Mouse (Mus musculus): Measurements from ENCODE around the gene Agr2.

Agr2 gene

DNA sequence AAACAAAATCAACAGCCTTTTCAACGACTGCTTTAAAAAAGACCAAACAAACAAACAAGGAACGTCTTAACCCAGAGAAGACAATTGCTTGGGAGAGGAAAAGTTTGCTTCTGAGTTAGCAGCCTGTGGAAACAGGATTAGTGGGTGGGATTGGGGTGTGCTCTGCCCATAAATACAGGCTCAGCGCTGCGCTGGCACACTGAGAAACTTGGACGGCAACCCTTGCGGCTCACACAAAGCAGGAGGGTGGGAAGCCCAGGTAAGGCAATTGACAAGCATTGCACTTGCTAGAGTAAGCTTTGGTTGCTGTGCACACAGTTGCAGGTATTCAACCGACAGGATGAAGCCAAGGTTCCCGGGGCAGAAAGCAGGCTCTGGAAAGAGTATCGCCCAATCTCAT lies at the start of gene Agr2:
Gene Agr2, plus strand, starts transcription at position 197 of the 400 bp plus-strand sequence.
- no peak for ATAC-seq (ENCODE audit: low TSS enrichment)

DNA sequence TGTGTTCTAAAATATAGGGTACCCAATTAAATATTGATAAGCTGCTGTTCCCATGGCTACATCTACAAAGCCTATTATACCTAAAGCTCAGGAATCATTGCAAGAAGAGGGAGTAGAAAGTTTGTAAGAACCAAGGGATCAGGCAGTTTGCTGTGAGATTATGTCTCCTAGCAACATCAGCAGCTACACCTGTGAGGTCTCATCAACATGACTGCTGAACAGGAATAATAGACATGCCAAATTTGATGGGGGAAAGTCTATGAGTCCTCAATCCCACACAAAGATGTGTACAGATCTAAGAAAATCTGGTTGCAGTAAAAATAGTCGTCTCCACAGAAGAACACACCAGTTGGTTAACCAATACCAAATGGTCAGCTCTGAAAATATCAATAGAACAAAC lies 41.0 kb upstream of the Agr2 start:
- no peak for ATAC-seq (ENCODE audit: low TSS enrichment)

DNA sequence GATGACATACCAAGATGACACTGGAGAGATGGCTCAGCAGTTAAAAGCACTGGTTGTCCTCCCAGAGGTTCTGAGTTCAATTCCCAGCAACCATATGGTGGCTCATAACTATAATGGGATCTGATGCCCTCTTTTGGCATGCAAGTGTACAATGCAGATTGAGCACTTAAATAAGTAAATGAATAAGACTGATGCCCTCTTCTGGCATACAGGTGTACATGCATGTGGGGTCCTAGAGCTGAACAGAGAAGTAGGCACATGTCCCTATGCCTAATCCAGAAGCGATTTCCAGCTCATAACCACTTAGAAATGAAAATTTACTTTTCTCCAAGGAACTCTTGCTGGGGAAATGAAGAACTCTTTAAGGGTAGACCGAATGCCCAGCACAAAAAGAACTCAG lies 35.5 kb upstream of the Agr2 start:
- ATAC-seq (ENCODE audit: low TSS enrichment), result no peak

DNA sequence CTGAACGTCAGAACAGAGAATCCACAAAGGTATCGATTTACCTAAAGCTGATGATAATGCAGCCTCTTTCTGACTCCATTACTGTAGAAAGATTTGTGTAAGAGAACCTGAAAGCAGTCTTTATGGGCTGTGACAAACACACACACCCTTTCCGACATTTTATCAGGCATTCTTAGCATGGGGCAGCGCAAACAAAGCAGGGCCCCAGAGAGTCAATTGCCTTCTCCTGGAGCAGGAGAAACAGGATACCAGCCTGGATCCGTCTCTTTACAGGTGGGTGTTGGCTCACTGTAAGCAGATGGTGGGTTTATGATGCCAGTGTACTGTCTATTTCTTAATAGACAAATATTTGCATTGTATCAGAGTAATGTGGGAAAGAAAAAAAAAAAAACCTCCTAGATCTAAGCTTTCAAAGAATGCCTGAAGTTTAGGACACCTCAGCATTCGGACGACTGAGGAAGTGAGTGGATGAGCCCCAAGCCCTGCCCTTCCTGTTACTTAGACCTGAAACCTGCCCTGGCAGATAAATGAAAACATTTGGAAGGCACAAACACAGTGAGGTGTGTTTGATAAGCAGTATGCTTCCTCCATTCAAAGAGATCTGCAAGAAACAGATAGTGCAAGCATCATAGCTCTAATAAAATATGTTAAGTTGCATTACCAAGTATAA lies 26.5 kb upstream of the Agr2 start:
- no peak for ATAC-seq (ENCODE audit: low TSS enrichment)

DNA sequence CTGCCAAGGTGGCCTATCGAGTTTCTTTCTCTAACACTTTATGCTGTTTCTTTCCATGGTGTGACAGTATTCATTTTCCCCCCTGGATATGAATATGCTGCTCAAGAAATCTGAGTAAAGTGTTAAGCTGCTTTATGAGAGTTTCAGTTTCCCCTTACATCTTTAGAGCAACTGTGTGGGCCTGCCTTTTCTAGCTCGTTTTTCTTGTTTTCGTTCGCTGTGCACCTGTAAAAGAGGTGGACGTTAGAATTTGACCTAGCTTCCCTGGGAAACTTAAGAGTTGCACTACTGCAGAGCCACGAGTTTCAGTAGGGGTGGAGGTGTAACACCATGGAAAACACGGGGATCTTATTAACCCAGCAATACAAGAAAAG lies 26.0 kb upstream of the Agr2 start:
- no peak for ATAC-seq (ENCODE audit: low TSS enrichment)

DNA sequence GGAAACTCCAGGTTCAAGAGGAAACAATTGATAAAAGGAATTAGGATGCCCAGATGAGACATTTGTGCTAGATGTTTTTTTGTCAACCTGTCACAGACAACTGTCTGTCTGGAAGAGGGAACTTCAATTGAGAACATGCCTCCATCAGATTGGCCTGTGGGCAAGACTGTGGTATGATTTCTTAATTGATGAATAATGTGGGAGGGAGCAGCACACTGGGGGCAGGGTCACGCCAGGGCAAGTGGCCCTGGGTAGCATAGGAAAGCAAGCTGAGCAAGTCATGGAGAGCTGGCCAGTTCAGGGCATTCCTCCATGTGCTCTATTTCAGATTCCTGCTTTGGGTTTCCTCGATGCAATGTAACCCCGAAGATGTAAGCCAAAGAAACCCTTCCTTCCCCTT lies 16.8 kb upstream of the Agr2 start:
- ATAC-seq (ENCODE audit: low TSS enrichment), result no peak

DNA sequence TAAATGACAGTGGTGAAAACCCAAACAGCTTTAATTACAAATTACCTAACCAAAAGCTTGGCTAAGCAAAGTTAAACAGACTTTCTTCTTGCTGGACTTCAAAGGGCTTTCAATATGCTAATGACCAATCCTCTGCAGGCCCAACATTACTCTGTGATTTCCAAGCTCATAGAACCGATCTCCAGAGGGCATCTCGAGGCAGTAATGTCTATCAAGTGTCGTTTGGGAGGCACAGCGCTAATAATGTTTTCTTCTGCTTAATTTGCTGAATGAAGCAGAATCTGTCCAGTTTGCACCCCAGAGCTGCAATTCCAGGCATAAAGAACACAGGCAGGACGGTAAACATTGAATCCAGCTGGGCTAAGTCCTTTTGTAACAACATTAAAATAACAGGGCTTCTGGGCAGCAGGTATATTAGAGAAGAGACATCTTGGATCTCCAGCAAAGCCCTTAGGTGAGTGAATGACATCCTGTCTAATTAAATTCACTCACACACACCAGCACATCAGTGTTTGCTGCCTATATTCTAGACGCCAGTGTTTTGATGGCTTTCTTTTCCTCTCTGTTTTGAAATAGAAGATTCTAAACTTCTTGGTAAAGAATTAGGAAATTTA lies 15.0 kb upstream of the Agr2 start:
- ATAC-seq (ENCODE audit: low TSS enrichment), result no peak

DNA sequence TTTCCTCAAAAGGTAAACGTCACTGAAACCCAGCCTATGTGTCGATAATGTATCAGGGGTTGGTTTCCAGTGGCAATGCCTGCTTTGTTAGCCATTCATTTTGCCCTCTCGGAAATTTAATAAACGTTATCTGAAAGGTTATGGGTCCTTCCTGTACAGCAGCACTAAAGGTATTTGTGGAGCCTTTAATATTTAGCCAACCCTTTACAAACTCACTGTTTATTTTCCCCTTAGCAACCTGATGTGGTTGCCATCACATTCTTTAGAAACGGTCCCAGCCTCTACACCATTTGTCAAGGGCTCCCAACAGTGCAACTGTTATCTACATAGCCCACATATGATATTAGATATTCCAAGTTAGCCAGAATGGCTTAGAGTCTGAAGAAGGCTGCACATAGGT lies 13.1 kb upstream of the Agr2 start:
- ATAC-seq (ENCODE audit: low TSS enrichment), result no peak

DNA sequence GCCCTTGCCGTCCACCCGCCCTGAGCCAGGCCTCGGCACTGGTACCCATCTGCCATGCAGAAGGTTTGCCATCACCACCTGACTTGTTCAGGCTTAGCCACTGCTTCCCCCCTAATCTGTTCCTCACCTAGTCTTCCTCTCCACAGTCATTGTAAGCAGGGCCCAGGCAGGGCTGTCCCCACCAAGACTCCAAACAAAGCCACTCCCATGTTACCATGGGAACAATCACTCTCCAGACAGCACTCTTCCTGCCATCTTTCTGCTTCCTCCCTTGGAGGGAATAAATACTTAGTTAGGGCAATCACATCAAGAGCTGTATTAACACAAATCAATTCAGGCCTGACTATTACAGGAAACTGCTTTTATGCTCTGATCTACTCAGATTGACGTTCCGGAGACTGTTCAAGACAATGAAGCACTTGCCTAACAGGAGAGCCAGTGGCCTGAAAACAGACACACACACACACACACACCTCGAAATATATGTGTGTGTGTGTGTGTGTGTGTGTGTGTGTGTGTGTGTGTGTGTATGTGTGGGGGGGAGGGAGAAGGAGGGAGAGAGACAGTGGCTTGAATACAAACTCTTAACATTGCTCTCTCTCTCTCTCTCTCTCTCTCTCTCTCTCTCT lies 10.9 kb upstream of the Agr2 start:
- no peak for ATAC-seq (ENCODE audit: low TSS enrichment)

DNA sequence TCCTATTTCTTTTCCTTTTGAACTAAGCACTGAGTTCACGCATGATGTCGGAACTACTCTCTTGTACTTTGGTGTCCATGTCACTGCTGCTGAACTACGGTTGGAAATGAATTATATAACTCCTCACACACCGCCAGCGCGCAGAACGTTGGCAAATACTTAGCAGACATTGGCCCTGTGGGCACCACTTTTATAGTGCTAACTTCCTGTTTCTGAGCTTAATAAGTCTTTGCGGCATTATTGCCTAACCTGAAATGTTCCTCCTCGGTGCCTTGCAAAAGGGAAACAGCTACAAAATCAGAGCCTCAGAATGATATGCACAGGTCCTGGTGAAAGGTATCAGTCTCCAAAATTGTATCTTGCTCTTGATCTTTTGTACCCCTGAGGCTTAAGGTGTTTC lies 9.2 kb upstream of the Agr2 start:
- no peak for ATAC-seq (ENCODE audit: low TSS enrichment)

DNA sequence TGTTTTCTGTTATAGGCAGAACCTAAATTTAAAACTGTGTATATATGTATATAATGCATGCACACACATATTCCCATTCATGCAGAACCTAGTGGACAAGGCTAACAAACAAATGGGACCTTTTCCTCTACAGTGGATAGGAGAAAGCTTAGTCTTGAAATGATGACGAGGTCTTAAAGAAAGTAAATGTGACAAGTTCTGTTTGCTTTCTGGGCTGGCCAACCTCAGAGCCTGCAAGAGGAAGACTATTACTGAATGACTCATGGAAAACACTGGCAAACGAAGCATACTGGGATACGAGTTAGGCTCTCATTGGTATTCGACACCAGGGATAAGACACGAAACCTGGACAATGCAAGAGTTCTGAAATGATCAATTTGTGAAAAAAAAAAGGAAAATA lies 8.0 kb upstream of the Agr2 start:
- no peak for ATAC-seq (ENCODE audit: low TSS enrichment)

DNA sequence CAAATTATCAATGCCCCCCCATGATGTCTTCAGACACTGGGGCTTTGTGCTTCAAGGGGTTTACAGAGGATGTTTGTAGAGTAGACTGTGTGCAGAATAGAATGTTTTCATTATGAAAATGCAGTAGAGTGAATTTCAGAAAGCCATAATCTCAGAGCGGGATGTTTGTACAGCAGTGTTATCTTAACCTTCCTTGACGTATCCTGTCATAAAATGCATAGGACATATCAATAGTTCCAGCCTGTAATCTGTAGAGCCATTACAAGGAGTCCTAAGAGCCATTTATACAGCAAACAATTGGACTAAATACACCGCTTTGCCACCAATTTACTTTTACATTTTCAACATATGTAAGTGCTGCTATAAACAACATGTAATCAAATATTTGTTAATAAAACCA lies 876 bp downstream of the Agr2 start:
- ATAC-seq (ENCODE audit: low TSS enrichment), result no peak

DNA sequence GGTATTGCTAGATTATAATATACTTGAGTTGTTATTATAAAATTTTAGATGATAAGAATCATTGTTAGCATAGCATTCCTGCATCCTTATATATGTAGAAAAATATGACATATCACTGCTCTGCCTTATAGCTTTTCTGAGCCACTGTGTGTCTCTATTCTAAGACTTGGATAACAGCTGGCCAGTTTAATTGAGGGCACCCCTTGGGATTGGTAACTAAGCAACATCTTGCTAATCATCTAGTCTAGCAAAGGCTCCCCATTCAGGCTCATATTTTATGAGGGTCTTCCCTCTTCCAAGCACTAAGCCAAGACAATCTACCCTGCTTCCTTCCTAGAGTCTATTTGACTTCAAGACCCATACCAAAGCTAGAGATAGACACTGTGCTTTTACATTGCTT lies 1.4 kb downstream of the Agr2 start:
- no peak for ATAC-seq (ENCODE audit: low TSS enrichment)

DNA sequence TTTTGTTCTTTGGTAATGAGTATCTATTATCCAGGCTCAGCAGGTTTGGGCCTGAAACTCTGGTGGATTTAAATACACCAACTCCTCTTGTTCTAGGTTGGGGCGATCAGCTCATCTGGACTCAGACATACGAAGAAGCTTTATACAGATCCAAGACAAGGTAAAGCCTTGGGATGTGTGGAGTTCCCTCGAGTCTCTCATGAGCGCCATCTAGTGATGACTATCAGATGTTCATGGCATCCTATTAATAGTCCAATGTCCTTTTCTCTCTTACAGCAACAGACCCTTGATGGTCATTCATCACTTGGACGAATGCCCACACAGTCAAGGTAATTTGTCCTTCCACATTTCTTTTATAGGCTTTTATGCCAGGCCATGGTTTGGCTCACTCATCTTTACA lies 3.1 kb downstream of the Agr2 start:
- ATAC-seq (ENCODE audit: low TSS enrichment), result peak; percentile 65; the same call in 1 of the 2 replicates

DNA sequence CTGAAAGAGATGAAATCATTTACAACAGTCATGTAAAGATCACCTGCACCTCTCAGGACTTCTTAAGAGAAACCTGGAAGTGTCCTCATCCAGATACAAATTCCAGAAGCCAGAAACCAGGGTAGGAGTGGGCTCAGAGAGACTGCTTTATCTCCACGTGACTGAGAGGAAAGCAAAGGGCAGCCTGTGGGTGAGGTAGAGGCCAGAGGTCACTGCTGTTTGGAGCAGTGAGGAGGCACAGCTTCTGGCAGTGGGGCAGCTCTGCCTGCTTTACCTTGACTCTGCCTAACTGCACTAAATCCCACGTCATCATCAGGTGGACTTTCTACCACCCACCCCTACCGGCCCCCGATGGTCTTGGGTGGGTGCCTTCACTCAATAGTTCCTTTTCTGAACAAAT lies 12.0 kb downstream of the Agr2 start:
- ATAC-seq (ENCODE audit: low TSS enrichment), result no peak

DNA sequence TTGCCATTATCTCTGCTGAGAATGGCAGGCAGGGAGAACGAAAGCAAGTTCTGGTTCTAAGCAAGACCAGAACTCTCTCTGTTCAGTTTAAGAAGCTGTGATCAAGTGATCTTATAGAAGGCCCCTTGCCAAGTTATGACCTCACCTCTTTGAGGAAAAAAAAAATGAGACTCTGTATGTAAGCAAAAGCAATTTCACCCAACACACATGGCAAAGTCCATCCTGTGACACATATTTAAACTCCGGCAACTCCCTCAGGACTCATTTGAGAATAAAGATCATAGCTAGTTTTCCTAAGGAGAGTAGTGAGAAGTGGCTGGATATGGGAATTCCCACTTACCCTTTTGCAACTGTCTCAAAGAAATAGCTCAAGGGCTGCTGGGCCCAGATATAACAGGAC lies 14.9 kb downstream of the Agr2 start:
- no peak for ATAC-seq (ENCODE audit: low TSS enrichment)

DNA sequence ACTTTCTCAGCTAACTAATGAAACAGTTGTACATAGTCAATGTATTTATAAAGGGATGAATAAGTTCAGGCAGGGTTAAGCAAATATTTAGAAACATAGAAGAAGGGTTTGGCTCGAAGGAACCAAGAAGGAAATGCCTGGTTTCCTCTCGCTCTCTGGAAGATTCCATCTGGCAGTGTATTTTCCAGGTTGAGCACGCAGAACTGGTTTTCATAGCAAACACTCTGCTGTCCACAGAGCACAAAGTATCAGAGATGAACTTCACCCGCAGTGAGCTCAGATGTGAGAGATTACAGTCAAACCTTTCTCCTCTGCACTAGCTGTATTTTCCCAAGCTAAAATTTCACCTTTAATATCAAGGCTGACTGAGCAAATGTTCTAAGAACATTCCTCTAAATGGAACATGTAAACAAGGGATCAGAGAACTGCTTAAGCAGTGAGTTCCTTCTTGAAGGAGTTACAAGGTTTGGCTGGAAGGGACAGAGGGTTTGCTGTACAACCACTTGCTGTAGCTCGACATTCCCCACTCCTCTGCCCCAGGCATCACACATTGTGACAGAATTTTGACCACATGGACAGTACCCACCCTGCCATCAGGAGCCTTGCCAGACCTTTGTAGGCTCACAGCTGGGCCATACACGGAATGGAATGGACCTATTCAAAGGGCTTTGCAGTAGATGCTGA lies 15.8 kb downstream of the Agr2 start:
- 0 out of 2 replicates have a peak, but pooled peaks have one; percentile 13 for ATAC-seq (ENCODE audit: low TSS enrichment)

DNA sequence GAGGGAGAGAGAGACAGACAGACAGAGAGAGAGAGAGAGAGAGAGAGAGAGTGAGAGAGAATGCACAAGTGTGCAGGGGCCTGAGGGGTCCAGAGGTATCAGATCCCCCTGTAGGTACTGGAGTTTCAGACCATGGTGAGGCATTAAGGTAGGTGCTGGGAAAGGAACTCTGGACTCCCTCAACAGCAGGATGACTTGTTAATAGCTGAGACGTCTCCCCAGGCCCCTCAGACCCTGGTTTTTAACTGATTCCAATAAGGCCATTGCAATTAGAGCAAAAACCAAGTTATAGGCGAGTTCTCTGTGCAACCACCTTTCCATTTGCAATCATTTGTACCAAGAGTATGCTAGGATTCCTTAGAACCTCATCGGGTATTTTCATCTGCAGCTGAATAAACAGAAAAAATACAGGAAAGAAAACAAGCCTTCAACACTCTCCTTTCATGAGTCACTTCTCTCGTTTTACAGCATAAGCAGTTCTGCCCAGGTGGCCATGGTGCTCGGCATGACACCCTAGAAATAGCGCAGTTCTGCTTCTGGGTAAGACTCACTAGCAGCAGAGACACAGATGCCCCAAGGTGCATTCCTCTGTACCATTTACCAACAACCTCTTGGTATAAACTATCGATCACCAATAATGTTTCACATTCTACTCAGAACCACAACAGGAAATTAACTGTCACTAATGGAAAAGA lies 20.7 kb downstream of the Agr2 start:
- ATAC-seq (ENCODE audit: low TSS enrichment), result peak; percentile 75

DNA sequence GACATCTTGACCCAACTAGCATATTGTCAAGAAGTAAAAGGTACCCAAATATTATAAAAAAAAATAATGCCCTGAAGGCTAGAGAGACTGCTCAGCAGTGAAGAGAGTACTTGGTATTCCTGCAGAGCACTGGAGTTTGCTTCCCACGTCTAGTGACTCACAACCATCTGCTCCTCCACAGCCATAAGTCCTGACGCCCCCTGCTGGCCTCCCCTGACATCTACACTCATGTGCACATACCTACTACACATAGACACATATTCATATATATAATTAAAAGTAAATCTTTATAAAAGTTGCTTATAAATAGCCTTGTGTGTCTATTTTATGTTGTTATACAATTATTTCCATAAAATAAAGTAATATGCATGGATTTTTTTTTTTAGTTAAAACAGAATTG lies 25.1 kb downstream of the Agr2 start:
- ATAC-seq (ENCODE audit: low TSS enrichment), result no peak

DNA sequence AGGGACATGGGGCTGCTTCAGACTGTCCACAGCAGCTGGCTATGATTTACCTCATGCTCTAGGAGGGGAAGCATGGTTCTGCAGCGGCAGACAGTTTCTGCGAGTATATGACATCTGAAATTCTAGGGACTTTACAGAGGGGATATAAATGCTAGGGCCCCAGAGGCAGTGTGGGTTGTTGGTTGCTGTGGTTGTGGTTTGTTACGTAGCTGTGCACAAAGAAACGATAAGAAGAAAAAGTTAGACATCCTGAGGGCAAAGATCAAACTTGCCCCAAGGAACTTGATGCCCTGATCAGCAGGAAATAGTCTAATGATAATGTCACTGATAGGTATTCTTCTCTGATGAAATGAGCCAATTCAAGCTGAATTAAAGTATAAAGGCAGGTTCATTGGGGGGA lies 26.9 kb downstream of the Agr2 start:
- no peak for ATAC-seq (ENCODE audit: low TSS enrichment)

DNA sequence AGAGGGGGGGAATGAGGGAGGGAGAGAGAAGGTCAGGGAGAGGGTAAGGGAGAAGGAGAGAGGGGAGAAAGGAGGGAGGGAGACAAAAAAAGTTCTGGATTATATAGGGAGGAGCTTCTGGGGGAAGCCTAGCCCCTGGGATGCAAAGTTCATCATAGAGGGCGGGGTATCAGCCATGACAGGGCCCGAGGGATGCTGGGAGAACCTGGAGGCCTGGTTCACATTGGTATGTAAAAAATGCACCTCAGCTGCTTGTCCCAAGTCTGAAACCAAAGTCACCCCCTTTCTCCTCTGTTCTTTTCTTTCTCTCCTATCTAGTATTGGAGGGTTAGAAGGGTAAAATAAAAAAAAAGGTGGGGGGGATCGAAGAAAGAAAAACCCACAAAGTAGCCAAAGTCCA lies 27.4 kb downstream of the Agr2 start:
- no peak for ATAC-seq (ENCODE audit: low TSS enrichment)

DNA sequence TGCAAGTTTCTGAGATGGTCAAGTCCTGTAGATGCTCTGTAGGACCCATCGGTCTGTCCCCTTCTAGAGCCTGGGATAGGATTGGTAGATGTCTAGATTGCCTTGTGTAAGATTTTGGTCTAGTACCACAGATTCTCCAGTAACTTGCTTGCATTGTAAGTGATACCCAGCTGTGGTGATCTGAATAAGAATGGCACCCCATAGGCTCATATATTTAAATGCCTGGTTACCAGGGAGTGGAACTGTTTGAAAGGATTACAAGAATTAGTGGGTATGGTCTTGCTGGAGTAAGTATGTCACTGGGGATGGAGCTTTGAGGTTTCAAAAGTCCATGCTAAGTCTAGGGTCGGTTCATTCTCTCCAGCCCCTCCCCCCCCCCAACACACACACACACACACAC lies 28.0 kb downstream of the Agr2 start:
- ATAC-seq (ENCODE audit: low TSS enrichment), result no peak

All from frontal cortex, adult (tissue).